Mouse (Mus musculus): ENCODE data around the gene Kdm5b.

- TF ChIP-seq POLR2A (IDR thresholded peaks at IDR 0.05; ENCODE audit: borderline replicate concordance, extremely low read depth, insufficient read depth, insufficient read length, poor library complexity, severe bottlenecking) (no peak), CTCF (IDR thresholded peaks at IDR 0.05; ENCODE audit: borderline replicate concordance, extremely low read depth, insufficient read depth, insufficient read length) (no peak)
Observed at GRCm38 (mm10) chr1:134521163-134521562, 38.8 kb upstream of the Kdm5b start.

Measured in brain, embryonic 14.5 days (tissue).